Mouse (Mus musculus) MEL (cell line): Measurements from ENCODE around the gene Ctsa. TPM values are rescaled to one million over a fixed set of nuclear protein-coding genes. Genes with fewer than 3 reads are reported as not detected.
A peak's percentile ranks its signal among the peaks of the same experiment; 100 is the strongest.

Experiments
- DNase-seq: peaks from one replicate; pipeline ENCODE4 v3.0.0; 2011; ENCODE audit warnings: low read depth, low spot score
- H3K27ac ChIP-seq: 2 replicates; pipeline ENCODE4 v1.5.1; 2012; ENCODE audit warnings: low read depth, mild to moderate bottlenecking, control low read depth, low read length, moderate library complexity; ENCODE audit not compliant: control insufficient read depth
- H3K27me3 ChIP-seq, 2 experiments: fragments of 150-350 bp in 1 of 2; sonication (generic) in 1 of 2; 2 replicates each; pipeline ENCODE4 v1.6.1; 2012; ENCODE audit warnings: low read length in 2 of 2, mild to moderate bottlenecking in 2 of 2, improper control_type of control experiment in 1 of 2, moderate library complexity in 1 of 2; ENCODE audit not compliant: insufficient read depth in 2 of 2, control insufficient read depth in 1 of 2
- H3K36me3 ChIP-seq, 2 experiments: 2 replicates each; pipeline ENCODE4 v1.6.1; 2012 to 2014; ENCODE audit warnings: low read length in 2 of 2, improper control_type of control experiment in 1 of 2, inconsistent platforms in 1 of 2, mild to moderate bottlenecking in 1 of 2; ENCODE audit not compliant: insufficient read depth in 2 of 2, control insufficient read depth in 1 of 2
- H3K4me1 ChIP-seq, 2 experiments: fragments of 150-350 bp in 1 of 2; sonication (generic) in 1 of 2; 2 replicates each; pipeline ENCODE4 v1.6.1; 2012; ENCODE audit warnings: low read length in 2 of 2, improper control_type of control experiment in 1 of 2, mild to moderate bottlenecking in 1 of 2; ENCODE audit not compliant: insufficient read depth in 2 of 2, control insufficient read depth in 1 of 2
- H3K4me3 ChIP-seq, 2 experiments: fragments of 150-350 bp in 1 of 2; sonication (generic) in 1 of 2; 2 replicates each; pipeline ENCODE4 v1.5.1; 2012; ENCODE audit warnings: low read depth in 2 of 2, low read length in 2 of 2, mild to moderate bottlenecking in 2 of 2, moderate library complexity in 2 of 2, control low read depth in 1 of 2, improper control_type of control experiment in 1 of 2; ENCODE audit not compliant: control insufficient read depth in 1 of 2, insufficient read depth in 1 of 2
- H3K79me2 ChIP-seq: 2 replicates; pipeline ENCODE4 v1.6.1; 2012; ENCODE audit warnings: mild to moderate bottlenecking, low read length, moderate library complexity; ENCODE audit not compliant: control insufficient read depth, poor library complexity, insufficient read depth
- H3K9ac ChIP-seq: 2 replicates; pipeline ENCODE4 v1.6.1; 2012; ENCODE audit warnings: low read depth, mild to moderate bottlenecking, control low read depth, low read length, moderate library complexity; ENCODE audit not compliant: control insufficient read depth, poor library complexity, severe bottlenecking
- H3K9me3 ChIP-seq: fragments of 150-350 bp; sonication (generic); replicated peaks from 2 replicates; pipeline ENCODE4 v1.6.1; 2012; ENCODE audit warnings: mild to moderate bottlenecking, low read length, improper control_type of control experiment, moderate library complexity; ENCODE audit not compliant: insufficient read depth
- BHLHE40 ChIP-seq: IDR thresholded peaks from 2 replicates; pipeline ENCODE4 v1.6.1; 2012; ENCODE audit warnings: low read depth, mild to moderate bottlenecking, inconsistent platforms, low read length, improper control_type of control experiment, borderline replicate concordance
- CHD1 ChIP-seq: IDR thresholded peaks from 2 replicates; pipeline ENCODE4 v1.6.1; 2012; ENCODE audit warnings: low read depth, mild to moderate bottlenecking, inconsistent platforms, low read length, improper control_type of control experiment
- CHD2 ChIP-seq: IDR thresholded peaks from 2 replicates; pipeline ENCODE4 v1.6.1; 2011; ENCODE audit warnings: low read length, improper control_type of control experiment
- CTCF ChIP-seq, 3 experiments: IDR thresholded peaks in 2 of 3; conservative IDR thresholded peaks in 1 of 3; 2 replicates each; pipeline ENCODE4 v1.5.1; 2011 to 2012; ENCODE audit warnings: low read length in 3 of 3, low read depth in 2 of 3, mild to moderate bottlenecking in 2 of 3, improper control_type of control experiment in 1 of 3, inconsistent platforms in 1 of 3, mixed read lengths in 1 of 3, moderate library complexity in 1 of 3; ENCODE audit not compliant: control insufficient read depth in 1 of 3, insufficient read depth in 1 of 3, poor library complexity in 1 of 3, severe bottlenecking in 1 of 3
- ELF1 ChIP-seq: IDR thresholded peaks from 2 replicates; pipeline ENCODE4 v1.6.1; 2014; ENCODE audit warnings: low read depth, mild to moderate bottlenecking, inconsistent platforms, low read length, improper control_type of control experiment, moderate library complexity
- ETS1 ChIP-seq: IDR thresholded peaks from 2 replicates; pipeline ENCODE4 v1.6.1; 2012; ENCODE audit warnings: low read depth, mild to moderate bottlenecking, inconsistent platforms, low read length, improper control_type of control experiment, moderate library complexity
- HCFC1 ChIP-seq: IDR thresholded peaks from 2 replicates; pipeline ENCODE4 v1.6.1; 2012; ENCODE audit warnings: low read depth, mild to moderate bottlenecking, inconsistent platforms, low read length, improper control_type of control experiment, moderate library complexity
- KAT2A ChIP-seq: conservative IDR thresholded peaks from 2 replicates; pipeline ENCODE4 v1.6.1; 2012; ENCODE audit warnings: low read depth, low read length, improper control_type of control experiment, inconsistent platforms
- MXI1 ChIP-seq: IDR thresholded peaks from 2 replicates; pipeline ENCODE4 v1.6.1; 2011; ENCODE audit warnings: mild to moderate bottlenecking, low read depth, low read length, improper control_type of control experiment
- RAD21 ChIP-seq: IDR thresholded peaks from 2 replicates; pipeline ENCODE4 v1.6.1; 2011; ENCODE audit warnings: mild to moderate bottlenecking, low read depth, low read length, improper control_type of control experiment
- SIN3A ChIP-seq: IDR thresholded peaks from 2 replicates; pipeline ENCODE4 v1.6.1; 2012; ENCODE audit warnings: low read length, improper control_type of control experiment, inconsistent platforms
- TBP ChIP-seq: IDR thresholded peaks from 2 replicates; pipeline ENCODE4 v1.8.0; 2011; ENCODE audit warnings: low read depth, low read length, improper control_type of control experiment
- TCF12 ChIP-seq: IDR thresholded peaks from 2 replicates; pipeline ENCODE4 v1.6.1; 2014; ENCODE audit warnings: low read depth, mild to moderate bottlenecking, inconsistent platforms, low read length, improper control_type of control experiment, moderate library complexity
- UBTF ChIP-seq: IDR thresholded peaks from 2 replicates; pipeline ENCODE4 v1.6.1; 2012; ENCODE audit warnings: low read depth, mild to moderate bottlenecking, inconsistent platforms, low read length, improper control_type of control experiment, moderate library complexity, borderline replicate concordance; ENCODE audit not compliant: insufficient read depth
- USF2 ChIP-seq, 2 experiments: IDR thresholded peaks; 2 replicates each; pipeline ENCODE4 v1.6.1; 2011 to 2012; ENCODE audit warnings: improper control_type of control experiment in 2 of 2, low read length in 2 of 2, borderline replicate concordance in 1 of 2, inconsistent platforms in 1 of 2, low read depth in 1 of 2, mild to moderate bottlenecking in 1 of 2; ENCODE audit not compliant: insufficient read depth in 1 of 2
- polyA plus RNA-seq, 2 experiments: library from polyadenylated mRNA; stranded (reverse) in 1 of 2; unstranded in 1 of 2; fragments of >175 nt in 1 of 2; fragments of >200 nt in 1 of 2; gene quantifications; 2 replicates each; pipeline versions ENCODE4 v1.2.1 to v1.2.4; 2012; ENCODE audit warnings: low replicate concordance in 2 of 2, low read depth in 1 of 2; ENCODE audit not compliant: insufficient read length in 2 of 2, insufficient read depth in 1 of 2, missing spikeins in 1 of 2
- total RNA-seq: library from RNA; depleted of rRNA; stranded (reverse); fragments of 300-350 nt; gene quantifications from 2 replicates; pipeline ENCODE4 v1.2.3, GENCODE M21; 2012

Gene Ctsa
- total and polyA plus RNA-seq, 3 experiments, result 50.5 to 87.7 TPM; not detected in 1

GRCm38 (mm10) chr2:164815821-164816220 lies 16.9 kb upstream of the Ctsa start (continued):
- TF ChIP-seq SIN3A (no peak; the same call in 1 of the 2 replicates), KAT2A (no peak), CHD2 (no peak), ETS1 (peak; percentile 57; the same call in 1 of the 2 replicates)

- no peaks in the 10 kb centered on the region for H3K79me2 ChIP-seq
- peaks cover 6 to 16% of the 10 kb centered on the region in 2 experiments for H3K4me1 ChIP-seq
- H3K36me3 ChIP-seq, result peaks cover 0 to 10% of the 10 kb centered on the region in 2 experiments; a peak in 2 of 4 replicates
- DNase-seq, result no peak
- no peak for TF ChIP-seq TBP
- no peak for TF ChIP-seq MXI1
- no peak for TF ChIP-seq BHLHE40
- no peak for TF ChIP-seq ELF1
- no peak for TF ChIP-seq RAD21
- no peak for TF ChIP-seq USF2 (IDR thresholded peaks at IDR 0.05; ENCODE audit: borderline replicate concordance in 1 of 2, insufficient read depth in 1 of 2, low read depth in 1 of 2, low read length in 2 of 2)
- TF ChIP-seq TCF12, result no peak
- no peak for TF ChIP-seq KAT2A
- no peak for TF ChIP-seq HCFC1
- TF ChIP-seq CHD2, result no peak
- TF ChIP-seq UBTF, result no peak
- no peak for TF ChIP-seq CHD1
- H3K9me3 ChIP-seq, result no peaks in the 10 kb centered on the region
- H3K4me3 ChIP-seq, result no peak overlapping the region
- H3K27ac ChIP-seq, result no peak overlapping the region
- no peak overlapping the region for H3K9ac ChIP-seq
- no peaks in the 10 kb centered on the region for H3K27me3 ChIP-seq
Observed at GRCm38 (mm10) chr2:164817206-164817605, 15.5 kb upstream of the Ctsa start.

GRCm38 (mm10) chr2:164817703-164818102 lies 15.0 kb upstream of the Ctsa start:
- no peaks in the 10 kb centered on the region for H3K27me3 ChIP-seq
- no peak overlapping the region for H3K9ac ChIP-seq
- no peak for DNase-seq
- no peak overlapping the region for H3K27ac ChIP-seq
- peaks cover 0 to 13% of the 10 kb centered on the region in 2 experiments; a peak in 2 of 4 replicates for H3K36me3 ChIP-seq
- H3K4me3 ChIP-seq, result no peak overlapping the region
- no peaks in the 10 kb centered on the region for H3K79me2 ChIP-seq
- H3K9me3 ChIP-seq, result no peaks in the 10 kb centered on the region
- TF ChIP-seq HCFC1, result no peak
- 0 out of 6 replicates have a peak, but pooled peaks of 2 of the 3 experiments have one; percentile 6 to 9 for TF ChIP-seq CTCF (IDR thresholded peaks at IDR 0.05 in 2 of 3, conservative IDR thresholded peaks at IDR 0.05 in 1 of 3; ENCODE audit: control insufficient read depth in 1 of 3, insufficient read depth in 1 of 3, low read depth in 2 of 3, low read length in 3 of 3, poor library complexity in 1 of 3, severe bottlenecking in 1 of 3)
- TF ChIP-seq BHLHE40, result no peak
- TF ChIP-seq, all 39 proteins: peak for 1
- peaks cover 6 to 18% of the 10 kb centered on the region in 2 experiments for H3K4me1 ChIP-seq
